Mouse (Mus musculus) hindbrain, embryonic 10.5 days (tissue): ENCODE measurements around the gene Rabgef1. TPM values are rescaled to one million over a fixed set of nuclear protein-coding genes. Genes with fewer than 3 reads are reported as not detected.

Experiments
- DNase-seq: peaks from one replicate; pipeline ENCODE4 v3.0.0-alpha.2; 2017; ENCODE audit warnings: low spot score
- H3K27ac ChIP-seq: fragments of 300-500 bp; sonication (generic); 2 replicates; pipeline ENCODE4 v1.5.1; 2016; ENCODE audit warnings: mild to moderate bottlenecking, moderate library complexity
- H3K27me3 ChIP-seq: fragments of 300-500 bp; sonication (generic); 2 replicates; pipeline ENCODE4 v1.6.1; 2016; ENCODE audit warnings: mild to moderate bottlenecking; ENCODE audit not compliant: poor library complexity, insufficient read depth, severe bottlenecking
- H3K36me3 ChIP-seq: fragments of 300-500 bp; sonication (generic); 2 replicates; pipeline ENCODE4 v1.6.1; 2016; ENCODE audit warnings: mild to moderate bottlenecking, moderate library complexity
- H3K4me1 ChIP-seq: fragments of 300-500 bp; sonication (generic); replicated peaks from 2 replicates; pipeline ENCODE4 v1.6.1; 2016; ENCODE audit warnings: mild to moderate bottlenecking
- H3K4me3 ChIP-seq: fragments of 300-500 bp; sonication (generic); 2 replicates; pipeline ENCODE4 v1.5.1; 2016; ENCODE audit warnings: mild to moderate bottlenecking, moderate library complexity
- H3K9me3 ChIP-seq: fragments of 300-500 bp; sonication (generic); 2 replicates; pipeline ENCODE4 v1.6.1; 2016; ENCODE audit warnings: mild to moderate bottlenecking, moderate library complexity
- WGBS: fragments of 180-500 bp; shearing (Covaris S2); methylation state at CpG from one replicate; pipeline ENCODE4 v1.1.7; 2016; 5-methylcytosine and 5-hydroxymethylcytosine counted together
- polyA plus RNA-seq: library from polyadenylated mRNA; unstranded; fragments of >200 nt; fragmentation: Nextera tagmentation; extraction: Ambion mirVana; gene quantifications from 2 replicates; pipeline ENCODE4 v1.2.1, GENCODE M21; 2016

Rabgef1 gene
- polyA plus RNA-seq, 1 experiment from 2014 or later, result 27.3 TPM

DNA sequence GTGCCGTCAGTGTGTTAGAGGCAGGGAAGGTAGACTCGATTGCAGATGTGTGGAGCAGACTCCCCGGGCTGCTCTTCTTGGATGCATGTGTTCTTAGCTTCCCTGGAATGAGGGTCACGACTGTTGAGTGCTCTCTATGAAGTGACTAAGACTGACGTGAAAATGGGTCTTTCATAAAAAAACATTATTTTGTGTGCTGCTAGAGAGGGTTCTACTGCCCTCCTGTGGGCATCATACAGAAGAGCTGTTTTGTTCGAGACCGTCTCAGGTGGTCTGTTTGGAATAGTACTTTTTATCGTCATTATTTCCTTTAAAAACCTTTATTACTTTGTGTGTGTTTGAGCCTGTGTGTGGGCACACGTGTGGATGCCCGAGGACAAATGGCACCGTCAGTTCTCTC lies 91.9 kb downstream of the Rabgef1 start:
- Histone ChIP-seq H3K4me3 (no peak overlapping the region), H3K9me3 (no peaks in the 10 kb centered on the region), H3K36me3 (peaks cover 73% of the 10 kb centered on the region), H3K4me1 (no peaks in the 10 kb centered on the region), H3K27me3 (no peaks in the 10 kb centered on the region), H3K27ac (no peak overlapping the region)
- DNase-seq, result no peak
- WGBS, result 82% methylated on average over 11 of the region's 11 CpGs

Other genes with a start within 250 kb of the Rabgef1 start
- 32.1 and 32.4 TPM in 2 replicates for gene Vkorc1l1, start 229.8 kb upstream of the Rabgef1 start, polyA plus RNA-seq
- 36.1 and 40.5 TPM in 2 replicates for gene Gusb, start 168.7 kb upstream of the Rabgef1 start, polyA plus RNA-seq
- 37.9 and 40.8 TPM in 2 replicates for gene Asl, start 142.6 kb upstream of the Rabgef1 start, polyA plus RNA-seq
- gene Crcp, start 142.5 kb upstream of the Rabgef1 start, polyA plus RNA-seq, result 57.6 and 61.3 TPM in 2 replicates
- 50.0 and 50.3 TPM in 2 replicates for gene Tpst1, start 98.5 kb upstream of the Rabgef1 start, polyA plus RNA-seq
- gene Kctd7, start 26.9 kb upstream of the Rabgef1 start, polyA plus RNA-seq, result 5.0 and 6.6 TPM in 2 replicates
- gene Tmem248, start 45.3 kb downstream of the Rabgef1 start, polyA plus RNA-seq, result 33.6 and 38.0 TPM in 2 replicates
- 64.4 and 77.3 TPM in 2 replicates for gene Sbds, start 83.7 kb downstream of the Rabgef1 start, polyA plus RNA-seq
- 32.9 and 33.7 TPM in 2 replicates for gene Tyw1, start 83.8 kb downstream of the Rabgef1 start, polyA plus RNA-seq
- gene Caln1, start 197.7 kb downstream of the Rabgef1 start, polyA plus RNA-seq, result 0.34 and 0.93 TPM in 2 replicates
- not detected in 2 replicates for gene A330070K13Rik, start 212.8 kb downstream of the Rabgef1 start, polyA plus RNA-seq